Mouse (Mus musculus) neutrophil, adult 59 days (primary cell): Measurements from ENCODE around the gene 4933421I07Rik. TPM values are rescaled to one million over a fixed set of nuclear protein-coding genes. Genes with fewer than 3 reads are reported as not detected.

Experiments used
- total RNA-seq, 2 experiments: library from RNA; stranded (reverse); gene quantifications; 1 replicate in 1 of 2; 2 replicates in 1 of 2; pipeline ENCODE4 v1.2.4; 2023

4933421I07Rik gene
- total RNA-seq: not detected

GRCm38 (mm10) chr7:42447850-42448249, at the start of gene 4933421I07Rik:
Gene 4933421I07Rik (minus strand): TSS chr7:42448120.

Other genes with a start within 250 kb of the 4933421I07Rik start
- not detected for gene Vmn2r61, start 188.1 kb downstream of the 4933421I07Rik start, total RNA-seq
- 10 to 100 TPM; 16.9 to 21.0 TPM for gene Zfp141, start 57.6 kb upstream of the 4933421I07Rik start, total RNA-seq
- gene Gm21028, start 130.5 kb upstream of the 4933421I07Rik start, total RNA-seq: not detected
- not detected for gene Zfp977, start 144.4 kb upstream of the 4933421I07Rik start, total RNA-seq
- gene Zfp976, start 194.5 kb upstream of the 4933421I07Rik start, total RNA-seq: under 1 TPM; 0.64 to 0.86 TPM
- gene Zfp975, start 244.6 kb upstream of the 4933421I07Rik start, total RNA-seq: 1 to 10 TPM; 1.3 to 1.7 TPM